Mouse (Mus musculus): Measurements from ENCODE around the gene Gm44511. TPM values are rescaled to one million over a fixed set of nuclear protein-coding genes. Genes with fewer than 3 reads are reported as not detected.

Gene Gm44511
- polyA plus RNA-seq, 1 experiment = not detected

- Histone ChIP-seq H3K36me3 (ENCODE audit: control insufficient read depth, insufficient read depth, low read length, poor library complexity, severe bottlenecking) (no peaks in the 10 kb centered on the region), H3K27ac (ENCODE audit: insufficient read depth, low read length) (no peak overlapping the region), H3K4me1 (ENCODE audit: control insufficient read depth, insufficient read depth, low read length) (peaks cover 3% of the 10 kb centered on the region), H3K9me3 (replicated peaks; ENCODE audit: control insufficient read depth, insufficient read depth, low read length, poor library complexity, severe bottlenecking) (no peaks in the 10 kb centered on the region), H3K9ac (ENCODE audit: low read depth, poor library complexity, severe bottlenecking) (no peak overlapping the region), H3K27me3 (ENCODE audit: control insufficient read depth, insufficient read depth, low read length, poor library complexity, severe bottlenecking) (no peaks in the 10 kb centered on the region), H3K4me3 (ENCODE audit: low read depth, low read length) (no peak overlapping the region)
- TF ChIP-seq EP300 (IDR thresholded peaks at IDR 0.05; ENCODE audit: insufficient read depth, low read depth, low read length) (no peak), POLR2A (IDR thresholded peaks at IDR 0.05; ENCODE audit: insufficient read depth, low read length) (no peak), CTCF (IDR thresholded peaks at IDR 0.05; ENCODE audit: low read depth, low read length) (no peak)
These were observed 6.9 kb upstream of the Gm44511 start for GRCm38 (mm10) chr6:128833046-128833445.

- Histone ChIP-seq H3K4me1 (ENCODE audit: control insufficient read depth, insufficient read depth, low read length) (peaks cover 3% of the 10 kb centered on the region), H3K9ac (ENCODE audit: low read depth, poor library complexity, severe bottlenecking) (no peak overlapping the region), H3K36me3 (ENCODE audit: control insufficient read depth, insufficient read depth, low read length, poor library complexity, severe bottlenecking) (no peaks in the 10 kb centered on the region), H3K4me3 (ENCODE audit: low read depth, low read length) (no peak overlapping the region), H3K27me3 (ENCODE audit: control insufficient read depth, insufficient read depth, low read length, poor library complexity, severe bottlenecking) (no peaks in the 10 kb centered on the region), H3K9me3 (replicated peaks; ENCODE audit: control insufficient read depth, insufficient read depth, low read length, poor library complexity, severe bottlenecking) (no peaks in the 10 kb centered on the region), H3K27ac (ENCODE audit: insufficient read depth, low read length) (no peak overlapping the region)
- no peak for TF ChIP-seq CTCF (IDR thresholded peaks at IDR 0.05; ENCODE audit: low read depth, low read length)
- TF ChIP-seq POLR2A (IDR thresholded peaks at IDR 0.05; ENCODE audit: insufficient read depth, low read length) = no peak
- no peak for TF ChIP-seq EP300 (IDR thresholded peaks at IDR 0.05; ENCODE audit: insufficient read depth, low read depth, low read length)
These were observed 3.7 kb upstream of the Gm44511 start for GRCm38 (mm10) chr6:128829837-128830236.

- H3K9me3 ChIP-seq (replicated peaks; ENCODE audit: control insufficient read depth, insufficient read depth, low read length, poor library complexity, severe bottlenecking) = no peaks in the 10 kb centered on the region
- H3K27ac ChIP-seq (ENCODE audit: insufficient read depth, low read length) = no peak overlapping the region
- no peaks in the 10 kb centered on the region for H3K27me3 ChIP-seq (ENCODE audit: control insufficient read depth, insufficient read depth, low read length, poor library complexity, severe bottlenecking)
- no peak overlapping the region for H3K9ac ChIP-seq (ENCODE audit: low read depth, poor library complexity, severe bottlenecking)
- TF ChIP-seq POLR2A (IDR thresholded peaks at IDR 0.05; ENCODE audit: insufficient read depth, low read length) (no peak), CTCF (IDR thresholded peaks at IDR 0.05; ENCODE audit: low read depth, low read length) (no peak), EP300 (IDR thresholded peaks at IDR 0.05; ENCODE audit: insufficient read depth, low read depth, low read length) (no peak)
- H3K4me3 ChIP-seq (ENCODE audit: low read depth, low read length) = no peak overlapping the region
- no peaks in the 10 kb centered on the region for H3K36me3 ChIP-seq (ENCODE audit: control insufficient read depth, insufficient read depth, low read length, poor library complexity, severe bottlenecking)
- H3K4me1 ChIP-seq (ENCODE audit: control insufficient read depth, insufficient read depth, low read length) = peaks cover 3% of the 10 kb centered on the region
These were observed 666 bp upstream of the Gm44511 start for GRCm38 (mm10) chr6:128826781-128827180.

GRCm38 (mm10) chr6:128818083-128818802, 7.9 kb downstream of the Gm44511 start:
- Histone ChIP-seq H3K4me1 (ENCODE audit: control insufficient read depth, insufficient read depth, low read length) (no peaks in the 10 kb centered on the region), H3K9ac (ENCODE audit: low read depth, poor library complexity, severe bottlenecking) (no peak overlapping the region), H3K27ac (ENCODE audit: insufficient read depth, low read length) (no peak overlapping the region), H3K27me3 (ENCODE audit: control insufficient read depth, insufficient read depth, low read length, poor library complexity, severe bottlenecking) (no peaks in the 10 kb centered on the region), H3K9me3 (replicated peaks; ENCODE audit: control insufficient read depth, insufficient read depth, low read length, poor library complexity, severe bottlenecking) (no peaks in the 10 kb centered on the region), H3K4me3 (ENCODE audit: low read depth, low read length) (no peak overlapping the region), H3K36me3 (ENCODE audit: control insufficient read depth, insufficient read depth, low read length, poor library complexity, severe bottlenecking) (no peaks in the 10 kb centered on the region)
- TF ChIP-seq EP300 (IDR thresholded peaks at IDR 0.05; ENCODE audit: insufficient read depth, low read depth, low read length) (no peak), POLR2A (IDR thresholded peaks at IDR 0.05; ENCODE audit: insufficient read depth, low read length) (no peak)

- Histone ChIP-seq H3K4me1 (ENCODE audit: control insufficient read depth, insufficient read depth, low read length) (no peaks in the 10 kb centered on the region), H3K27me3 (ENCODE audit: control insufficient read depth, insufficient read depth, low read length, poor library complexity, severe bottlenecking) (no peaks in the 10 kb centered on the region), H3K9ac (ENCODE audit: low read depth, poor library complexity, severe bottlenecking) (no peak overlapping the region), H3K27ac (ENCODE audit: insufficient read depth, low read length) (no peak overlapping the region), H3K4me3 (ENCODE audit: low read depth, low read length) (no peak overlapping the region), H3K9me3 (replicated peaks; ENCODE audit: control insufficient read depth, insufficient read depth, low read length, poor library complexity, severe bottlenecking) (peaks cover 19% of the 10 kb centered on the region), H3K36me3 (ENCODE audit: control insufficient read depth, insufficient read depth, low read length, poor library complexity, severe bottlenecking) (no peaks in the 10 kb centered on the region)
- TF ChIP-seq POLR2A (IDR thresholded peaks at IDR 0.05; ENCODE audit: insufficient read depth, low read length) = no peak
- TF ChIP-seq EP300 (IDR thresholded peaks at IDR 0.05; ENCODE audit: insufficient read depth, low read depth, low read length) = no peak
- TF ChIP-seq CTCF (IDR thresholded peaks at IDR 0.05; ENCODE audit: low read depth, low read length) = no peak
These were observed 17.6 kb downstream of the Gm44511 start for GRCm38 (mm10) chr6:128808532-128808931.

DNA sequence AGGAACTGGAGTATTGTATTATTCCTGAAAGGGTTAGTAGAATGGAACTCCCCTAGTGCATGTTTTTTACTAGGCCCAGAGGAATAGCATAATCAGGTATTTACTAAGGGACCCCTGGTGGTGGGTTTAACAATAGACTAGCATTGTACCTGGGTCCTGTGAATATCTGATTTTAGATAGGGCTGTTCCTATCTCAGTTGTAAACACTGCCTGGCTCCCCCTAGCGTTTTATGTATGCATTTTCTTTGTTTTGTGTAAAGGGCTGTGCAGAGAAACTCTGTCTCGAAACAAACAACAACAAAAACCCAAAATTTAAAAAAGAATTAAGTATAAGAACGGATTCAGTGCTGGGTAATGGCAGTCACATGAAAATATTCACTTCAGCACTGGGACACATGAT, 19.1 kb downstream of the Gm44511 start:
- H3K27me3 ChIP-seq (ENCODE audit: control insufficient read depth, insufficient read depth, low read length, poor library complexity, severe bottlenecking) = no peaks in the 10 kb centered on the region
- no peaks in the 10 kb centered on the region for H3K4me1 ChIP-seq (ENCODE audit: control insufficient read depth, insufficient read depth, low read length)
- no peak overlapping the region for H3K4me3 ChIP-seq (ENCODE audit: low read depth, low read length)
- H3K9ac ChIP-seq (ENCODE audit: low read depth, poor library complexity, severe bottlenecking) = no peak overlapping the region
- H3K27ac ChIP-seq (ENCODE audit: insufficient read depth, low read length) = no peak overlapping the region
- H3K9me3 ChIP-seq (replicated peaks; ENCODE audit: control insufficient read depth, insufficient read depth, low read length, poor library complexity, severe bottlenecking) = peaks cover 19% of the 10 kb centered on the region
- no peak for TF ChIP-seq CTCF (IDR thresholded peaks at IDR 0.05; ENCODE audit: low read depth, low read length)
- TF ChIP-seq POLR2A (IDR thresholded peaks at IDR 0.05; ENCODE audit: insufficient read depth, low read length) = no peak
- no peaks in the 10 kb centered on the region for H3K36me3 ChIP-seq (ENCODE audit: control insufficient read depth, insufficient read depth, low read length, poor library complexity, severe bottlenecking)

Data from ES-Bruce4 (cell line).